Mouse (Mus musculus) intestine, postnatal 0 days (tissue): ENCODE results near the gene Atxn10. TPM values are rescaled to one million over a fixed set of nuclear protein-coding genes. Genes with fewer than 3 reads are reported as not detected.

Source experiments
- ATAC-seq: fragments of 200-750 bp; cut with Nextera tagmentation; 2 replicates; pipeline ENCODE4 v1.8.0; 2017; ENCODE audit warnings: mild to moderate bottlenecking, moderate TSS enrichment, moderate library complexity
- H3K27ac ChIP-seq: fragments of 300-500 bp; sonication (generic); 2 replicates; pipeline ENCODE4 v1.5.1; 2014; ENCODE audit warnings: mild to moderate bottlenecking, low read depth, low read length, moderate library complexity
- H3K27me3 ChIP-seq: fragments of 300-500 bp; sonication (generic); replicated peaks from 2 replicates; pipeline ENCODE4 v1.6.1; 2014; ENCODE audit warnings: low read length, mixed read lengths; ENCODE audit not compliant: control insufficient read depth, insufficient read depth
- H3K36me3 ChIP-seq: fragments of 300-500 bp; sonication (generic); 2 replicates; pipeline ENCODE4 v1.6.1; 2014; ENCODE audit warnings: mild to moderate bottlenecking, moderate library complexity; ENCODE audit not compliant: control insufficient read depth, insufficient read depth
- H3K4me1 ChIP-seq: fragments of 300-500 bp; sonication (generic); replicated peaks from 2 replicates; pipeline ENCODE4 v1.6.1; 2014; ENCODE audit warnings: antibody characterized with exemption, low read length, mixed read lengths; ENCODE audit not compliant: control insufficient read depth, insufficient read depth
- H3K4me2 ChIP-seq: fragments of 300-500 bp; sonication (generic); replicated peaks from 2 replicates; pipeline ENCODE4 v1.6.1; 2014; ENCODE audit warnings: low read depth, mild to moderate bottlenecking, moderate library complexity
- H3K4me3 ChIP-seq: fragments of 300-500 bp; sonication (generic); 2 replicates; pipeline ENCODE4 v1.5.1; 2014; ENCODE audit warnings: low read depth, low read length
- H3K9ac ChIP-seq: fragments of 300-500 bp; sonication (generic); 2 replicates; pipeline ENCODE4 v1.6.1; 2014; ENCODE audit warnings: mild to moderate bottlenecking, low read depth, low read length
- H3K9me3 ChIP-seq: fragments of 300-500 bp; sonication (generic); 2 replicates; pipeline ENCODE4 v1.6.1; 2016; ENCODE audit warnings: mixed run types; ENCODE audit not compliant: control insufficient read depth
- CTCF ChIP-seq: sonication (generic); IDR thresholded peaks from 2 replicates; pipeline ENCODE4 v1.5.1; 2016; ENCODE audit warnings: low read depth, mild to moderate bottlenecking, control low read depth, antibody characterized with exemption, moderate library complexity
- WGBS: fragments of 180-500 bp; shearing (Covaris S2); extraction: QIAGEN DNeasy Blood & Tissue Kit; methylation state at CpG from one replicate; pipeline ENCODE4 v1.1.7; 2014; 5-methylcytosine and 5-hydroxymethylcytosine counted together
- polyA plus RNA-seq: library from polyadenylated mRNA; unstranded; fragments of >200 nt; fragmentation: Nextera tagmentation; extraction: Ambion mirVana; gene quantifications from 2 replicates; pipeline ENCODE4 v1.2.1, GENCODE M21; 2015

Gene Atxn10
- polyA plus RNA-seq, 1 experiment from 2014 or later = 111 TPM

- H3K27me3 ChIP-seq = no peaks in the 10 kb centered on the region
Measured at GRCm38 (mm10) chr15:85403256-85403731, 67.2 kb downstream of the Atxn10 start.

GRCm38 (mm10) chr15:85404739-85405138 is 68.7 kb downstream of the Atxn10 start:
- WGBS = 72% methylated on average over 4 of the region's 4 CpGs
- no peak overlapping the region for H3K27ac ChIP-seq

More at GRCm38 (mm10) chr15:85403256-85403731, 67.2 kb downstream of the Atxn10 start:
- Histone ChIP-seq H3K9ac (no peak overlapping the region), H3K4me2 (no peak overlapping the region), H3K4me1 (no peaks in the 10 kb centered on the region), H3K36me3 (peaks cover 4% of the 10 kb centered on the region; the same call in 1 of the 2 replicates), H3K4me3 (no peak overlapping the region), H3K9me3 (no peaks in the 10 kb centered on the region), H3K27ac (no peak overlapping the region)
- 89% methylated on average over 4 of the region's 4 CpGs for WGBS
- TF ChIP-seq CTCF = peak; percentile 41
- ATAC-seq = no peak

GRCm38 (mm10) chr15:85405567-85405966 is 69.5 kb downstream of the Atxn10 start:
- no peak for TF ChIP-seq CTCF

More at GRCm38 (mm10) chr15:85404739-85405138, 68.7 kb downstream of the Atxn10 start:
- Histone ChIP-seq H3K9ac (no peak overlapping the region), H3K9me3 (no peaks in the 10 kb centered on the region), H3K36me3 (no peaks in the 10 kb centered on the region; the same call in 1 of the 2 replicates), H3K4me2 (no peak overlapping the region), H3K4me1 (no peaks in the 10 kb centered on the region), H3K27me3 (no peaks in the 10 kb centered on the region), H3K4me3 (no peak overlapping the region)
- ATAC-seq = no peak
- no peak for TF ChIP-seq CTCF

GRCm38 (mm10) chr15:85406846-85407245 is 70.8 kb downstream of the Atxn10 start:
- no peaks in the 10 kb centered on the region for H3K4me1 ChIP-seq
- 66% methylated on average over 1 of the region's 1 CpGs for WGBS
- no peak overlapping the region for H3K9ac ChIP-seq
- no peak overlapping the region for H3K4me2 ChIP-seq
- H3K9me3 ChIP-seq = no peaks in the 10 kb centered on the region
- H3K36me3 ChIP-seq = no peaks in the 10 kb centered on the region
- H3K27ac ChIP-seq = no peak overlapping the region
- ATAC-seq = no peak
- no peak overlapping the region for H3K4me3 ChIP-seq
- H3K27me3 ChIP-seq = no peaks in the 10 kb centered on the region
- no peak for TF ChIP-seq CTCF

More at GRCm38 (mm10) chr15:85405567-85405966, 69.5 kb downstream of the Atxn10 start:
- no peak overlapping the region for H3K9ac ChIP-seq
- no peak overlapping the region for H3K27ac ChIP-seq
- H3K4me1 ChIP-seq = no peaks in the 10 kb centered on the region
- no peak for ATAC-seq
- no peaks in the 10 kb centered on the region; the same call in 1 of the 2 replicates for H3K36me3 ChIP-seq
- no peaks in the 10 kb centered on the region for H3K27me3 ChIP-seq
- 89% methylated on average over 3 of the region's 3 CpGs for whole genome bisulfite sequencing
- no peaks in the 10 kb centered on the region for H3K9me3 ChIP-seq
- H3K4me2 ChIP-seq = no peak overlapping the region
- no peak overlapping the region for H3K4me3 ChIP-seq

GRCm38 (mm10) chr15:85407342-85407741 is 71.3 kb downstream of the Atxn10 start:
- no peaks in the 10 kb centered on the region for H3K4me1 ChIP-seq
- WGBS = 98% methylated on average over 3 of the region's 3 CpGs
- ATAC-seq = no peak
- H3K9ac ChIP-seq = no peak overlapping the region
- TF ChIP-seq CTCF = no peak
- no peaks in the 10 kb centered on the region for H3K9me3 ChIP-seq
- H3K27ac ChIP-seq = no peak overlapping the region
- H3K27me3 ChIP-seq = no peaks in the 10 kb centered on the region
- H3K4me3 ChIP-seq = no peak overlapping the region
- H3K4me2 ChIP-seq = no peak overlapping the region
- no peaks in the 10 kb centered on the region for H3K36me3 ChIP-seq

- Histone ChIP-seq H3K4me2 (no peak overlapping the region), H3K27ac (no peak overlapping the region), H3K36me3 (no peaks in the 10 kb centered on the region), H3K9me3 (no peaks in the 10 kb centered on the region), H3K4me3 (no peak overlapping the region), H3K4me1 (no peaks in the 10 kb centered on the region), H3K9ac (no peak overlapping the region), H3K27me3 (no peaks in the 10 kb centered on the region)
- no peak for ATAC-seq
- WGBS = 95% methylated on average over 5 of the region's 5 CpGs
- TF ChIP-seq CTCF = no peak
Measured at GRCm38 (mm10) chr15:85408790-85409189, 72.7 kb downstream of the Atxn10 start.
